Mouse (Mus musculus): ENCODE measurements around the gene Fhad1.

Gene Fhad1

GRCm38 (mm10) chr4:141861591-141862295 lies 153.1 kb downstream of the Fhad1 start:
- no peak for DNase-seq (ENCODE audit: low read depth)

GRCm38 (mm10) chr4:141860246-141860841 lies 154.5 kb downstream of the Fhad1 start:
- no peak for DNase-seq (ENCODE audit: low read depth)

GRCm38 (mm10) chr4:141859351-141859750 lies 155.5 kb downstream of the Fhad1 start:
- DNase-seq (ENCODE audit: low read depth) = no peak

- DNase-seq (ENCODE audit: low read depth) = no peak
Observed at GRCm38 (mm10) chr4:141858501-141858900, 156.4 kb downstream of the Fhad1 start.

- peak; percentile 70 for DNase-seq (ENCODE audit: low read depth)
Observed at GRCm38 (mm10) chr4:141857422-141857930, 157.4 kb downstream of the Fhad1 start.

GRCm38 (mm10) chr4:141853437-141853836 lies 161.4 kb downstream of the Fhad1 start:
- no peak for DNase-seq (ENCODE audit: low read depth)

GRCm38 (mm10) chr4:141845999-141846398 lies 168.9 kb downstream of the Fhad1 start, which contains the start of gene Ctrc:
Gene Ctrc, minus strand, starts transcription at chr4:141846359.
- DNase-seq (ENCODE audit: low read depth) = no peak

Measured in c-Kit-positive CD71-negative TER-119-negative erythroid progenitor cells, embryonic 14.5 days (primary cell).